Mouse (Mus musculus) heart, adult 2 months (tissue): ENCODE measurements around the gene Calhm2. TPM values are rescaled to one million over a fixed set of nuclear protein-coding genes. Genes with fewer than 3 reads are reported as not detected.

Source experiments
- DNase-seq, 2 experiments: peaks; one replicate each; pipeline ENCODE4 v3.0.0; 2021
- H3K27ac ChIP-seq: fragments of 200-600 bp; 2 replicates; pipeline ENCODE4 v1.8.1; 2022
- H3K27me3 ChIP-seq: fragments of 200-500 bp; 2 replicates; pipeline ENCODE4 v1.6.1; 2012; ENCODE audit warnings: mild to moderate bottlenecking, low read length, inconsistent platforms, mixed read lengths; ENCODE audit not compliant: control insufficient read depth, insufficient read depth
- H3K36me3 ChIP-seq: fragments of 200-500 bp; 2 replicates; pipeline ENCODE4 v1.6.1; 2012; ENCODE audit warnings: low read length, inconsistent platforms; ENCODE audit not compliant: control insufficient read depth, insufficient read depth
- H3K4me1 ChIP-seq: fragments of 200-500 bp; 2 replicates; pipeline ENCODE4 v1.6.1; 2011; ENCODE audit warnings: low read length; ENCODE audit not compliant: control insufficient read depth, insufficient read depth
- H3K4me3 ChIP-seq: fragments of 200-600 bp; 2 replicates; pipeline ENCODE4 v1.8.1; 2022
- H3K79me2 ChIP-seq: fragments of 200-500 bp; replicated peaks from 2 replicates; pipeline ENCODE4 v1.6.1; 2012; ENCODE audit warnings: mild to moderate bottlenecking, inconsistent platforms, low read length, moderate library complexity, mixed read lengths; ENCODE audit not compliant: control insufficient read depth, insufficient read depth
- H3K9ac ChIP-seq: fragments of 200-500 bp; 2 replicates; pipeline ENCODE4 v1.6.1; 2012; ENCODE audit warnings: low read depth, mild to moderate bottlenecking, control low read depth, inconsistent platforms, low read length, mixed read lengths
- CTCF ChIP-seq: fragments of 200-600 bp; IDR thresholded peaks from 2 replicates; pipeline ENCODE4 v1.8.1; 2022; ENCODE audit warnings: antibody characterized with exemption, mild to moderate bottlenecking, moderate library complexity
- EP300 ChIP-seq: fragments of 200-500 bp; IDR thresholded peaks from 2 replicates; pipeline ENCODE4 v1.6.1; 2011; ENCODE audit warnings: low read depth, low read length, control low read depth; ENCODE audit not compliant: insufficient read depth
- POLR2A ChIP-seq: fragments of 200-500 bp; IDR thresholded peaks from 2 replicates; pipeline ENCODE4 v1.6.1; 2011; ENCODE audit warnings: mild to moderate bottlenecking, low read depth, low read length, control low read depth; ENCODE audit not compliant: insufficient read depth
- WGBS: fragments of 180-500 bp; shearing (Covaris S2); methylation state at CpG from one replicate; pipeline ENCODE4 v1.1.7; 2018; 5-methylcytosine and 5-hydroxymethylcytosine counted together
- intact Hi-C: fragments of 180-260 bp; cut with DNase I; formaldehyde crosslinking; loops from one replicate; pipeline ENCODE4 v1.15.1; 2025
- polyA plus RNA-seq: library from polyadenylated mRNA; depleted of rRNA; stranded (reverse); fragments of >200 nt; gene quantifications from 2 replicates; pipeline ENCODE4 v1.2.3, GENCODE M21; 2012
- total RNA-seq, 2 experiments: library from RNA; stranded (reverse); gene quantifications; 2 replicates each; pipeline ENCODE4 v1.2.3; 2021

Gene Calhm2
- total and polyA plus RNA-seq, 3 experiments, result 3.7 to 7.1 (median 4.5) TPM

DNA sequence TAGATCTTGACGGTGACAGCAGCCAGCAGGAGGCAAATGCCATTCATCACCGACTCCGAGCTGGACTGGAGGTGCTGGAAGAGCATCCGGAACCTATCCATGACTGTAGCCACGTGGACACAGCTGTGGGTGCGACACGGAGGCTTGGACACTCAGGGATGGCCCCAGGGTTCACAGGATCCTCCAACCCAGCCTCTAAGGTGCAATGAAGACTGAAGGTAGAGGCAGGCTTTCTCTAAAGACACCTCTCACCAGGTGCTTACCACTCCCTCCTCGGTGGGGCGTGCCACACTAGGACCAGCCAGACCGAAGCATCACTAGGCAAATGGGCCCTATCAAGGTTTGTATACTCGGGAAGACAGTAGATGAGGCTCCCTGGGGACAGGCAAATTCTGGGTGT, 19.6 kb upstream of the Calhm2 start, which contains the start of gene Calhm3:
Gene Calhm3, minus strand, starts transcription at position 101 of the 400 bp plus-strand sequence.
- no peaks in the 10 kb centered on the region for H3K4me1 ChIP-seq
- no peaks in the 10 kb centered on the region for H3K36me3 ChIP-seq
- intact Hi-C loops, result no loop called here
- no peaks in the 10 kb centered on the region for H3K27me3 ChIP-seq
- no peak within 1 kb of the TSS for H3K27ac ChIP-seq
- 78% methylated on average over 11 of the region's 11 CpGs for WGBS
- no peak within 1 kb of the TSS for H3K9ac ChIP-seq
- H3K79me2 ChIP-seq, result no peaks in the 10 kb centered on the region
- TF ChIP-seq POLR2A (no peak), CTCF (no peak), EP300 (no peak)
- H3K4me3 ChIP-seq, result no peak within 1 kb of the TSS
- DNase-seq, result no peak

GRCm38 (mm10) chr19:47153767-47154166, 15.7 kb upstream of the Calhm2 start:
- 89% methylated on average over 7 of the region's 7 CpGs for WGBS
- no peak for DNase-seq
- Histone ChIP-seq H3K27ac (no peak overlapping the region), H3K4me3 (no peak overlapping the region), H3K9ac (no peak overlapping the region), H3K36me3 (no peaks in the 10 kb centered on the region), H3K27me3 (no peaks in the 10 kb centered on the region; the same call in 1 of the 2 replicates), H3K79me2 (no peaks in the 10 kb centered on the region), H3K4me1 (no peaks in the 10 kb centered on the region)
- TF ChIP-seq POLR2A (no peak), EP300 (no peak)
- intact Hi-C loops, result no loop called here

- Histone ChIP-seq H3K4me1 (no peaks in the 10 kb centered on the region), H3K4me3 (no peak overlapping the region), H3K27ac (no peak overlapping the region), H3K27me3 (no peaks in the 10 kb centered on the region; the same call in 1 of the 2 replicates), H3K36me3 (no peaks in the 10 kb centered on the region), H3K79me2 (no peaks in the 10 kb centered on the region), H3K9ac (no peak overlapping the region)
- TF ChIP-seq POLR2A (no peak), CTCF (no peak), EP300 (no peak)
- no peak for DNase-seq
- 61% methylated on average over 12 of the region's 12 CpGs for WGBS
- intact Hi-C loops, result no loop called here
Measured at GRCm38 (mm10) chr19:47152062-47152369, 13.9 kb upstream of the Calhm2 start.

GRCm38 (mm10) chr19:47151332-47152061, 13.4 kb upstream of the Calhm2 start:
- DNase-seq, result no peak
- TF ChIP-seq POLR2A (no peak), EP300 (no peak), CTCF (no peak)
- 32% methylated on average over 32 of the region's 32 CpGs for WGBS
- no peaks in the 10 kb centered on the region for H3K4me1 ChIP-seq
- H3K9ac ChIP-seq, result no peak overlapping the region
- H3K79me2 ChIP-seq, result no peaks in the 10 kb centered on the region
- intact Hi-C loops, result no loop called here
- no peaks in the 10 kb centered on the region for H3K36me3 ChIP-seq
- no peaks in the 10 kb centered on the region; the same call in 1 of the 2 replicates for H3K27me3 ChIP-seq
- no peak overlapping the region for H3K27ac ChIP-seq
- no peak overlapping the region for H3K4me3 ChIP-seq

DNA sequence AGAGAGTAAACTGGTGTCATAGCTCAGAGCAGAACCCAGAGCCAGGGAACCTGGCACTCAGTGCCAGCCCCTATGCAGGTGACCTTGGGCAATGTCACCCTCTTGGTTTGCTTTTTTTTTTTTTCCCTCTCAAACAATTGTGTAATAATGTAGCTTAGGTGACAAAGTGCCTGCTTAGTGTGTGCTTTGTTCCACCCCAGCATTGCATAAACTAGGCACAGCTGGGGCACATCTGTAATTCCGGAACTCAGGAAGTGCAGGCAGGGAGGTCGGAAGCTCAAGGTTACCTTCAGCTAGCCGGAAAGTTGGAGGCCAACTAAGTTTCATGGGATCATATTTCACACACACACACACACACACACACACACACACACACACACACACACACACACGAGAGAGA, 11.8 kb upstream of the Calhm2 start:
- WGBS, result 39% methylated on average over 4 of the region's 4 CpGs
- H3K4me3 ChIP-seq, result no peak overlapping the region
- intact Hi-C loops, result no loop called here
- no peaks in the 10 kb centered on the region for H3K4me1 ChIP-seq
- DNase-seq, result no peak
- no peaks in the 10 kb centered on the region for H3K36me3 ChIP-seq
- no peaks in the 10 kb centered on the region; the same call in 1 of the 2 replicates for H3K27me3 ChIP-seq
- H3K9ac ChIP-seq, result no peak overlapping the region
- no peaks in the 10 kb centered on the region for H3K79me2 ChIP-seq
- no peak overlapping the region for H3K27ac ChIP-seq
- TF ChIP-seq POLR2A (no peak), EP300 (no peak), CTCF (no peak)

DNA sequence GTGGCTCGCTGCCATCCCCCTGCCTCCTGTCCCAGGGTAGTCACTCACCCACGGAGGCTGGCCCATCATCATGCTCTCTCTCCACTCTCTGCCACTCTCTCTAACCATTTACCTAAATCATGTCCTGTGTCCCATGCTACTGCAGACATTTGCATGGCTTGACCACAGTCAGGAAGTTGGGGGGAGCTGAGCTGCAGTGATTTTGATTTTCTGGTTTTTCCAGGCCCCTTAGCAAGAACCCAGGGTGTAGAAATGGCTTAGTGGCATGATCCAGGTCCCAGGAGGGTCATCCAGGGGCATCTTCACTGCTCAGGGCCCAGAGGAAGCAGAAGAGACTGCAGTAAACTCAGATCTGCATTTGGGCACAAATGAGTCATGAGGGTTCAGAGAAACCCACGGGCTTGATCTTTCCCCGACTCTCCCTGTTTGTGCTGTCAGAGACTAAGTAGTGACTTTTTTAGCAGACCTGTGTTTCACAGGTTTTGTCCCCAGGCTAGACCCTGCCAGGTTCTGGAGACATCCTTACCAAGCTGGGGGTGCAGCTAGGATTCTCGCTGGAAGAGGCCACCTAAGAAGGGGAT, 10.3 kb upstream of the Calhm2 start:
- Histone ChIP-seq H3K4me3 (no peak overlapping the region), H3K9ac (no peak overlapping the region), H3K79me2 (no peaks in the 10 kb centered on the region), H3K27ac (no peak overlapping the region), H3K4me1 (no peaks in the 10 kb centered on the region), H3K36me3 (no peaks in the 10 kb centered on the region), H3K27me3 (no peaks in the 10 kb centered on the region; the same call in 1 of the 2 replicates)
- intact Hi-C loops, result no loop called here
- WGBS, result 72% methylated on average over 5 of the region's 5 CpGs
- no peak for TF ChIP-seq POLR2A
- no peak for TF ChIP-seq CTCF
- no peak for TF ChIP-seq EP300
- DNase-seq, result no peak
